Mouse (Mus musculus): Measurements from ENCODE around the gene Capn11. TPM values are rescaled to one million over a fixed set of nuclear protein-coding genes. Genes with fewer than 3 reads are reported as not detected.
A peak's percentile ranks its signal among the peaks of the same experiment; 100 is the strongest.

Capn11 gene
- total RNA-seq, 2 experiments from 2014 or later = 0.21 to 0.66 TPM

DNA sequence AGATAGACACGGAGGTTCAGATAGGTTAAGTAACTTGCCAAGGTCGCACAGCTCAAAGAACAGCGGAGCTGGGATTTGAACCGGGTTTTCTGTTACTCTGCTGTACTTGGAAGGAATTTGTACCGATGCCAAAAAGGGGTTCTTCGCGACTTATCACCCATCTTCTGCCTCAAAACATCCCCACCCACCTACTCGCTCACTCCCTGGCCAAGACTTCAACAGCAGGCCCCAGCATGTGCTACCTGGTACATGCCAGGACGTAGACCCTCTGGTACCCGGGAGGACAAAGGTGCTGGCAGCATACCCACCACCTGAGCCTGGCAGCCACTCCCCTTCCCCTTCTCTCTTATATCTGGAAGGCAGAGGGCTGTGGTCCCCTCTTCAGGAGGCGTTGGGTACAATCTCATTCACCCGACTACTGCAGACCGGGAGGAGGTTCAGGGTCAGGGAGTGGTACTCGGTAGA, 25.6 kb upstream of the Capn11 start:
- DNase-seq (ENCODE audit: low spot score) = no peak

DNA sequence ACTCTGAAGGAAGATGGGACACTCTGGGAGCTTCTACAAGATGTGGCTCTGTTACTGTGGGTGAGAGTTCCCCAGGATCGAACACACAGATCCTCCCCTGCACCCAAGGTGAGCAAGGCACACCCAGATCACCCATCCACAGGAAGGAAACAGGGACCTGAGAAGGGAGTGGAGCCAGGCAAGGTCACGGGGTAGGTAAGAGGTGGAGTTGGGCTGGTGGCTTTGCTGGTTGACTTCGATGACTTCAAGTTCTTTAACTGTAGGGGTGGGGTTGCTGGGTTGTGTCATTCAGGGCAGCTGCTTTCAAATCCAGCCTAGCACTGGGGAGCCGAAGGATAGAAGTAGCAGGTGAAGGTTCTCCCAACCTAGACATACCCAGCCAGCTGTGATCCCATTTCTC, 23.7 kb upstream of the Capn11 start:
- DNase-seq (ENCODE audit: low spot score) = no peak

DNA sequence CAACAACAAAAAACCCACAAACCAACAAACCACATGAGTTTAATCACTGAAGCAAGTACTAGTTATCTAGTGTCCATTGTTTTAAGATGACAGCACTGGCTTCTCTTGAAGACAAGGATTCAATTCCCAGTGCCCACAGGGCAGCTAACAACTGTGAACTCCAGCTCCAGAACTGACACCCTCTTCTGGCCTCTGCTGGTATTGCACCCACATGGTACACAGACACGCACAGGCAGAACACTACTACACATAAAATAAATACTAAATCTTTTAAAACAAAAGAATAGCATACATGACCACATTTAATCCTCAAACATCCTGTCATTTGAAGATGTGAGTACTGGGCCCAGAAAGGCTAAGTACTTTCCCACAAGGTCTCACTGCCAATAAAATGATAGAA, 22.5 kb upstream of the Capn11 start:
- DNase-seq (ENCODE audit: low spot score) = no peak

DNA sequence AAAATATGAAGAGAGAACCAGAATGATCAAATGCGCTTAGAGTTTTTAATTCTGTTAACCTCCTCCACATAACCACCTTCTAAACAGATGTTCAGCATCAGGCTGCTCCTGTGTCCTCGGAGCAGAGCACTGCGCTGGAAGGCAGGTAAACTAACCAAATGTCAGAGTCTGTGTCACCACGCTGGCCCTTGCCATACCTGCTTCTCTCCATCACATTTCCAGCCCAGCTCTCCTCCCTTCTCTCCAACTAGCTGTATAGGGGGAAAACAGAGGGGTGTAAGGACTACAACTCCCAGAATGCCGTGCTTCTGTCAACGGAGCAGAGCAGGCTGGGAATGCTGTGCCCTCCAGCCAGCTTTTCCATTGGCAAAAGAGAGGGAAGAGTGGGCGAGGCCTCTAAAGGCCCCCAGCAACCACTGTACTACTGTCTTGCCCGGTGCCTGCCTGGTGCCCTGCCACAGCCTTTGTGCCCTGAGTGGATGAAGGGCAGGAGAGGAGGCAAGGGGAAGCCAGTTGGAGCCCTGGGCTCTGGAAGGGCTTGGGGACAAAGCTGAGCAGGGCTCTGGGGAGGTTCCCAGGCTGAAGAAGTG, 21.4 kb upstream of the Capn11 start:
- DNase-seq (ENCODE audit: low spot score) = peak; percentile 36

GRCm38 (mm10) chr17:45678106-45678505, 19.0 kb upstream of the Capn11 start:
- DNase-seq (ENCODE audit: low spot score) = peak; percentile 64

GRCm38 (mm10) chr17:45672598-45672997, 13.5 kb upstream of the Capn11 start:
- DNase-seq (ENCODE audit: low spot score) = no peak

- DNase-seq (ENCODE audit: low spot score) = no peak
Observed at GRCm38 (mm10) chr17:45671821-45672220, 12.7 kb upstream of the Capn11 start.

DNA sequence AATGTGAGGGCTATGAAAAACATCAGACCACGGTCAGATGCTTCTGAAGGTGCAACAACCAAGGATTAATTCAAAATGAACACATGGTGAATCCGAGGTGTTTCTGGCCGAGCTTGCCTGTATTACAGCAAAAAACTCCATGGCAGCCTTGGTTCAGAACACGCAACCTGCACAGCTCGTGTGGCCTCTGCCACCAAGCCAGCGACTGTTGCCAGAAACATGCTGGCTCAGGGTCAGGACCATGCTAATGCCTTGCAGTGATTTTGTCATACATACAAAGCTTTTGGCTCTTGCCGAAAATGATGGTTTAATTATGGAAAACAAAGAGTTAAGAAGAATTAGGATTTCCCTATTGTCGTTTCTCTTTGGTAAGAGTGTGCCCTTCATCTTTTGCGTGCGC, 8.9 kb upstream of the Capn11 start:
- DNase-seq (ENCODE audit: low spot score) = no peak

DNA sequence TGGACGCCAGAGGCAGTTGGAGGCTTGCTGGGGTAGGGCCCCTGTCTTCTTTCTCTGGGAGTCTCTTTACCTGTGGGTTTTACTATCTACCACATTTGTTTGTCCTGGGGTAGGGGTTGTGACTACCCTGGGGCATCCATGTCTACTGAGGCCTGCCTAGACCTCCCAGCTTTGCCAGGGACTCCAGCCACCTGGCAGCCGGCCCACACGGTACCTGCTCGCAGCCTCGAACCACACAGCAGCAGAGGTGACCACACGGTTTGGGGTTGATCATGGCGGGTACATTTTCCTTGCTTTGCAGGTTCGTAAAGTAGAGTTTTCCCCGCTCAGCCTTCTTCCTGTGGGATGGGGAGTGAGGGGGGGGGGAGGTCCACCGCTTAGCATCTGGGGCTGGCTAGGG, 8.4 kb upstream of the Capn11 start:
- DNase-seq (ENCODE audit: low spot score) = no peak

DNA sequence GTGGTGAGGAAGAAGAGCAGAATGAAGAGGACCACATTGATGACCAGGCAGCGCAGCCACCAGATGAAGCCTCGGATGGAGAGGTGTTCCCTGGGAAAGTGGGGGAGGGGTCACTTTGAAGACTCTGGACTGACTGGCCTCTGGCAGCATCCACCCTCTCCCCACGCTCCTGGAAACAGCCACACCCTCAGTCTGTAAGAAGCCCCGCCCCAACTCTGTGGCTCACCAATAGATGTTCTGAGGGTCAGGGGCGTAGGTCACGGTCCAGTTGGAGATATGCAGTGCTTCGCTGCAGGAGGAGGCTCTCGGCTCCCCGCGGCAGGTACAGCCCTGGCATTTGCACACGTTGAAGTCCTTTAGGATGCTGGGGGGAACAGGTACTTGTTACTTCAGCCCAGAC, 7.0 kb upstream of the Capn11 start:
- no peak for DNase-seq (ENCODE audit: low spot score)

- DNase-seq (ENCODE audit: low spot score) = no peak
Observed at GRCm38 (mm10) chr17:45664608-45665007, 5.5 kb upstream of the Capn11 start.

GRCm38 (mm10) chr17:45663106-45663919, 4.2 kb upstream of the Capn11 start:
- DNase-seq (ENCODE audit: low spot score) = peak; percentile 66

GRCm38 (mm10) chr17:45655820-45656219, 3.3 kb downstream of the Capn11 start:
- no peak for DNase-seq (ENCODE audit: low spot score)

DNA sequence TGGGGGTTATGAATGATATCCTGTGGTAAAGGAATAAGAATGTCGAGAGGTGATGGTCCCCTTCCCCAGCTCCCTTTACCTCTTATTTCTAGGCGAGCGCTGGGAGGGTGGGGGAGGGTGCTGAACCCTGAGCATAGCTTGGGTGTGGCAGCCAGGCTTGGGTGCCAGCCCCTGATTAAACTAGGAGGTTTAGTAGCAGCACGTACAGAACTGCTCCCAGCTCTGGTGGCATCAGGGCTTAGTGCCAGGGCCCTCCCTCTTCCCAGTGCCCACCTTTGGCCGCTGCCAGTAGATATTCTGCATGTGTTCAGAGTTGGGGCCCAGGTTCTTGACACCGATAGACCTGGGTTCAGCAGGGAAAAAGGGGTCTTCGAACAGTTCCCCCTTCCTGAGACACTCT, 5.9 kb downstream of the Capn11 start:
- DNase-seq (ENCODE audit: low spot score) = no peak

- no peak for DNase-seq (ENCODE audit: low spot score)
Observed at GRCm38 (mm10) chr17:45644185-45644584, 14.9 kb downstream of the Capn11 start.

DNA sequence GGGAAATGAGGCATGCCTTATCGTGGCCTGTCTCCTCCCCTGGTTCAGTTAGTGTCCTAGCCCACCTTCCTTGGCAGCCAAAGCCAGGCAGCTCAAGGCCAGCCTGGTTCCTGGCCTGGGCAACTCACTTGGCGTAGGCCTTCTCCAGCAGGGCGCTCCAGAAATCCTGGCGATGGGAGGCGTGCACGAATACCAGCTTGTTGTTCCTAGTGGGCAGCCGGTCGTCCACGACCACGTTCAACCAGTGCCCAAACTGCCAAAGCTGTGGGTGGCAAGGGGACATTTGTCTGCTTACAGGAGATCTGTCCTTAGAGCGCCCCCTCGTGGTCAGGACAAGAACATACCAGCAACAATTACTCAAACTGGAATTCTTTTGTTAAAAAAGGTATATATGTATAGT, 16.4 kb downstream of the Capn11 start:
- peak; percentile 62 for DNase-seq (ENCODE audit: low spot score)

- no peak for DNase-seq (ENCODE audit: low spot score)
Observed at GRCm38 (mm10) chr17:45641981-45642380, 17.1 kb downstream of the Capn11 start.

- no peak for DNase-seq (ENCODE audit: low spot score)
Observed at GRCm38 (mm10) chr17:45638596-45639295, 20.4 kb downstream of the Capn11 start.

DNA sequence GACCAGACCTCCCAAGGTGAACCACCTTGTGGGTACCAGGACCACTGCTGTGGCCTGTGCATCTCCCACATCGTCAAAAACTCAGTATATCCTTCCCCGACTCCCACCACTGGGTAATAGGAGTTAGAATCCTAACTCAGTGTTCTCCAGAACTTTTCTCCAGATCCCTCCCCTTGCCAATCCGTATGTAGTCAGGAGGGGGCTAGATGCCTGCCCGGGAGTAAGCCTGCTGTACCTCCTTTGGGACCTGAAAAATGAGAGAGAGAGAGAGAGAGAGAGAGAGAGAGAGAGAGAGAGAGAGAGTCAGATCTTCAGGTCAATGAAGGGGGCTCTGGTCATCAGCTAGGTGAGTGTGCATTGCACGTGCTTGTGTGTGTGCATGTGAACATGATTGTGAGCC, 25.1 kb downstream of the Capn11 start:
- no peak for DNase-seq (ENCODE audit: low spot score)

- no peak for DNase-seq (ENCODE audit: low spot score)
Observed at GRCm38 (mm10) chr17:45631940-45632339, 27.2 kb downstream of the Capn11 start.

DNA sequence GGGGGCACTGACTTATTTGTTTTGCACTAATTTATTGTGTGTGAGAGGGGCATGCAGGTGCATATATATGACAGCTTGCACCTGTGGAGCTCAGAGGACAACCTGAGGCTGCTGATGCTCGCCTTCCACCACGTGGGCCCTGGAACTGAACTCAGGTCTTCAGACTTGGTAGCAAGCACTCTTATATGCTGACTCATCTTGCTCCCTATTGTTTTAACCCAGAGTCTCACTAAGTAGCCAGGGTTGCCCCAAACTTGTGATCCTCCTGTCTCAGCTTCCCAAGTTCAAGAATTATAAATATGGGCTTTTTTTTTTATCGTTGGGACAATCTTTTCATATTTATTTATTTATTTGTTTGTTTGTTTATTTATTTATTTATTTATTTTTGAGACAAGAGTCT, 28.1 kb downstream of the Capn11 start:
- no peak for DNase-seq (ENCODE audit: low spot score)

DNA sequence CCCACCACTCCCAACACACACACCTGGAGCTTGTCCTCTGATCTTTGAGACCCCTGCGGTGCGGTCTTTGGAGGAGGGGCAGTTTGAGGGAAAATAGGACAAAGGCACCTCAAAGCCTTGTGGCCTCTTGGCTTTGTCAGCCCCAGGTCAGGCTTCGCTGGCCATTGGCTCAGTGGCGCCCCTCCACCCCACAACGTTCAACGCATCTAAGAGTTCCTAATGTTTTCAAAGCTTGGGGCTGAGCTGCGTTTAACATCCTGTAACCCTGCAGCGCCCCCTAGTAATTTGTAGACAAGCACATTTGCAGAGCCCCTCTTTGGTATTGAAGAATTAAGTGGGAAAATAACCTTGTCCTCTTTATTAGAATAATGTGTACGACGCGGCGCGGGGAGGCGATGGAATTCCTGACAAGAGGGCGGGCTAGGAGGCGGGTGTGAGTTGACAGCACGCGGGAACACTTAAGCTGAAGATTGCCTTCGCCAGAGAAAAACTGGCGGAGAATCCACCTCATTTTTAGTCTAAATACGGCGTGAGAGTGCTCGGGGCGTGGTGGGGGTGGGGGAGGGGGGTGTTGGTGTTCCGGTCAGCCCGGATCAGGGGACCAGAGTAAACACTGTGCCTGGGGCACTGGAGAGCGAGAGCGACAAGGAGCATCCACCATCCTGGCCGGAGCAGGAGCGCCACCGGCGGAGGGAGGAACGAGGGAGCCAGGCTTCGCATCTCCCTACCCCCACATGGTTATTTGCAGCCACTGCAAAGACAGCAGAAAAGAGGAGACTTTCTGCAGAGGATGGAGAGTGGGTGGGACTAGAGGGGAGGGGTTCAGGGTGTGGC, 29.0 kb downstream of the Capn11 start:
- peak; percentile 79 for DNase-seq (ENCODE audit: low spot score)
